Mouse (Mus musculus) inflammation-experienced regulatory T-cells, adult 16 weeks (primary cell): Measurements from ENCODE around the gene Epb41l2. TPM values are rescaled to one million over a fixed set of nuclear protein-coding genes. Genes with fewer than 3 reads are reported as not detected.

ENCODE experiments used
- polyA plus RNA-seq: library from polyadenylated mRNA; unstranded; fragments of 100-300 nt; shearing (Covaris generic); gene quantifications from one replicate; pipeline ENCODE4 v1.2.1, GENCODE M21; 2017

The Epb41l2 gene
- 50.6 TPM for polyA plus RNA-seq

DNA sequence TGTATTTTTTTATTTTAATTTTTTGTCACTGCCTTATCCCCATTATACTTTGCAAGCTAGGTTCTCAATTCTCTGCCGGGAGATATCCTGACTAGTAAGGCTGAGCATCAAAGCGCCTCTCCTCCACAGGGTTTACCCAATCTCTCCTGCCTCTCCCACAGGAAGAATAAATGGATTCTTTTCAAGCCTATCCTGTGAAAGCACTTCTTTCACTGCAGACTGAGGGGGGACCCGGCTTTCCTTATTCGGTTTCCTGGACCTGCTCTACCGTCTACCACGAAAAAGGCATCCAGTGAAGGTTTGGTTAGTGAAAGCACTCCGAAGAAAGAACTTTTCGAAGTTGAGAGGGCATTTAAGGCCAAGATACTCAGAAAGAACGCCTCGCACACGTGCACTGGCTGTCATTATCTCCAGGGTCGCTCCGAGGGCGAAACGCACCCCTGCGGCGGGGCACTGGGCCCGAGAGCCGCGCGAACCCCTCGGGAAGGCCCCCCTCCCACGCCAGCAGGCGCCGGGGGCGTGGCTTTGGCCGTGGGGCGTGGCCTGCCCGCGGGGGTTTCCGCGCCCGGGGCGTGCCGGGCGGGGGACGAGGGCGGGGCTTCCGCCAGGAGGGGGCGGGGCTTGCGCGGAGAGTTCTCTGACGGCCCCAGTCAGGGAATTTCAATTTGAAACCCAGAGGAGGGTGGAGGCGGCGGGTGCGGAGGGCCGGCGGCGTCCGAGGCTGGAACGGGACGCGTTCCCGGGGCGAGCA lies at the start of gene Epb41l2:
TSS of gene Epb41l2 (plus strand) at position 591 of the 751 bp plus-strand sequence.

DNA sequence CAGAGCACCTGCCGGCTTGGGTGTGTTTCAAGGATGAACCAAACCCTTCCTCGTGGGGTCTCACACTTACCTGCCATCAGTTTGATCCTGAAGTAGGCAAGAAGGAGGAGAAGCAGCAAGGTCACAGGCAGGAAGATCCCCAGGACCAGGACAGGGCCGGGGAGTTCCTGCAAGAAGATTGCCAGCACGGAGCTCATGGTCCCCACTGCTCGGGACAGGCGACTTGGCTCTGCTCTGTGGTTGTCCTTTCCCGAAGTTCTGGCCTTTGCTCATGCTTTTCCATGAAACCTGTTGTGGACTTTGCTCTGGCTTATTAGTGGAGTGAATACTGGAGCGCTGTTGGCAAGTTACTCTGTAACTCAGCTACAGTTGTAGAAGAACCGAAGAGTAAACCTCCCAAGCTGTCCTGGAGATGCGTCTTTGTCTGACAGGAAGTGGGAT lies 176.3 kb downstream of the Epb41l2 start, which contains the start of gene Smlr1:
TSS of gene Smlr1 (minus strand) at position 377 of the 441 bp plus-strand sequence.

Other genes with a start within 250 kb of the Epb41l2 start
- 2.4 TPM for gene Akap7, start 51.9 kb upstream of the Epb41l2 start, polyA plus RNA-seq
- gene Smlr1, start 176.5 kb downstream of the Epb41l2 start, polyA plus RNA-seq: not detected